Mouse (Mus musculus) lung, embryonic 15.5 days (tissue): Measurements from ENCODE around the gene Tmem128. TPM values are rescaled to one million over a fixed set of nuclear protein-coding genes. Genes with fewer than 3 reads are reported as not detected.
A peak's percentile ranks its signal among the peaks of the same experiment; 100 is the strongest.

ENCODE experiments used
- ATAC-seq: fragments of 200-750 bp; cut with Nextera tagmentation; 2 replicates; pipeline ENCODE4 v1.8.0; 2017; ENCODE audit warnings: moderate number of reproducible peaks, borderline replicate concordance; ENCODE audit not compliant: low FRiP score, low TSS enrichment; ENCODE audit errors: extremely low read depth
- H3K27ac ChIP-seq: fragments of 300-500 bp; sonication (generic); 2 replicates; pipeline ENCODE4 v1.5.1; 2015; ENCODE audit warnings: moderate library complexity, mild to moderate bottlenecking, inconsistent platforms
- H3K27me3 ChIP-seq: fragments of 300-500 bp; sonication (generic); 2 replicates; pipeline ENCODE4 v1.6.1; 2015; ENCODE audit warnings: inconsistent platforms
- H3K36me3 ChIP-seq: fragments of 300-500 bp; sonication (generic); 2 replicates; pipeline ENCODE4 v1.6.1; 2015; ENCODE audit warnings: inconsistent platforms
- H3K4me1 ChIP-seq: fragments of 300-500 bp; sonication (generic); 2 replicates; pipeline ENCODE4 v1.6.1; 2015; ENCODE audit warnings: inconsistent platforms
- H3K4me2 ChIP-seq: fragments of 300-500 bp; sonication (generic); 2 replicates; pipeline ENCODE4 v1.6.1; 2015; ENCODE audit warnings: inconsistent platforms, mild to moderate bottlenecking, moderate library complexity
- H3K4me3 ChIP-seq: fragments of 300-500 bp; sonication (generic); 2 replicates; pipeline ENCODE4 v1.5.1; 2015; ENCODE audit warnings: mild to moderate bottlenecking, inconsistent platforms
- H3K9ac ChIP-seq: fragments of 300-500 bp; sonication (generic); 2 replicates; pipeline ENCODE4 v1.6.1; 2015; ENCODE audit warnings: inconsistent platforms
- H3K9me3 ChIP-seq: fragments of 300-500 bp; sonication (generic); 2 replicates; pipeline ENCODE4 v1.6.1; 2016; ENCODE audit warnings: inconsistent platforms
- WGBS: fragments of 180-500 bp; shearing (Covaris S2); methylation state at CpG from one replicate; pipeline ENCODE4 v1.1.7; 2015; 5-methylcytosine and 5-hydroxymethylcytosine counted together
- polyA plus RNA-seq: library from polyadenylated mRNA; unstranded; fragments of >200 nt; fragmentation: Nextera tagmentation; extraction: Ambion mirVana; gene quantifications from 2 replicates; pipeline ENCODE4 v1.2.1, GENCODE M21; 2015

Gene Tmem128
- polyA plus RNA-seq: 80.4 and 81.1 TPM in 2 replicates

GRCm38 (mm10) chr5:38260107-38260682 is at the start of gene Tmem128:
Tmem128 (plus strand) TSS chr5:38260185.
- peak within 1 kb of the TSS; percentile 68 for H3K9ac ChIP-seq
- H3K27ac ChIP-seq: peak within 1 kb of the TSS; percentile 89
- H3K27me3 ChIP-seq: no peaks in the 10 kb centered on the region
- peak; percentile 68; the same call in 1 of the 2 replicates for ATAC-seq
- H3K4me2 ChIP-seq: peak within 1 kb of the TSS; percentile 75
- under 1% methylated on average over 40 of the region's 40 CpGs for WGBS
- peaks cover 28% of the 10 kb centered on the region for H3K36me3 ChIP-seq
- H3K9me3 ChIP-seq: no peaks in the 10 kb centered on the region
- H3K4me3 ChIP-seq: peak within 1 kb of the TSS; percentile 82
- peaks cover 8% of the 10 kb centered on the region for H3K4me1 ChIP-seq

DNA sequence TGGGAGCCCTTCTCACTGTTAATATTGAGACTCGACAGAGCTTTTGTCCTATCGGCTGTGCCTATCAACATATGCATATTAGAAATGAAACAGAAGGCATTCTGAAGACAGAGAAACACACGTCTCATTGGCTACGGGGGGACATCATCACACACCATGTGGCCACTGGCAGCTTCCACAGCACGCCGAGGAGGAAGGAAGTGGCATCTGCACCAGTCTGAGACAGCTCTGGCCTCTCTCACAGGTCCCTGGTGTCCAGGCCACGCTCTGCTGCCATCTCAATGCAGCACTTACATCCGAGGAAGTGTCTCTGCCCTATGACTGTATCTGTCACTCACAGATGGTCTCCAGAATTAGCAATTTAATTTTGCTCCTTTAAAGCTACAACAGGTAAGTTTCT is 48.3 kb upstream of the Tmem128 start:
- Histone ChIP-seq H3K4me3 (no peak overlapping the region), H3K36me3 (peaks cover 40% of the 10 kb centered on the region), H3K27me3 (no peaks in the 10 kb centered on the region), H3K9me3 (no peaks in the 10 kb centered on the region), H3K4me1 (no peaks in the 10 kb centered on the region), H3K27ac (no peak overlapping the region), H3K9ac (no peak overlapping the region), H3K4me2 (no peak overlapping the region)
- no peak for ATAC-seq
- WGBS: 91% methylated on average over 8 of the region's 8 CpGs

DNA sequence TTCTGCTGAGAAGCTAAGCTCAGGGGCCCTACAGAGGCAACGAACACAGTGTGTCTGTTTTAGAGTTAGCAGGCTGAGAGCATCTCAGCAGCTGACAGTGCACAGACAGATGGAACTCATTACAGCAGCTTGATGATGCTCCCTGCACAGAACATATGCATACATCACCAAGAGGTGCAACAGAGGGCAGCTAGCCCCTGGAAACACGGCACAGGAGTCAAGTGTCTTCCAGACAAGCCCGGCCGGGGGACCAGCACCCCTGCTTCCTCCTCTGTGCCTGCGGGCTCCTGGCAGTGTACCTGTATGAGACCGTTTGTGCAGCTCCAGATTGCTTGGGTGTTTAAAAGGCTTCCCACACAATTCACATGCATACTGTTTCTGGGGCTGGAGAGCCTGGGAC is 47.0 kb upstream of the Tmem128 start:
- H3K36me3 ChIP-seq: peaks cover 40% of the 10 kb centered on the region

GRCm38 (mm10) chr5:38219771-38220307 is 40.1 kb upstream of the Tmem128 start:
- Histone ChIP-seq H3K27ac (peak overlapping the region; percentile 53; the same call in 1 of the 2 replicates), H3K36me3 (peaks cover 7% of the 10 kb centered on the region), H3K4me2 (peak overlapping the region; percentile 86), H3K4me1 (peaks cover 19% of the 10 kb centered on the region), H3K27me3 (no peaks in the 10 kb centered on the region), H3K4me3 (peak overlapping the region; percentile 95), H3K9ac (peak overlapping the region; percentile 87), H3K9me3 (no peaks in the 10 kb centered on the region)
- WGBS: under 1% methylated on average over 33 of the region's 35 CpGs
- ATAC-seq: peak; percentile 83

More for the DNA sequence above, 47.0 kb upstream of the Tmem128 start:
- Histone ChIP-seq H3K27me3 (no peaks in the 10 kb centered on the region), H3K4me3 (no peak overlapping the region), H3K27ac (no peak overlapping the region), H3K4me1 (no peaks in the 10 kb centered on the region), H3K4me2 (no peak overlapping the region), H3K9me3 (no peaks in the 10 kb centered on the region), H3K9ac (no peak overlapping the region)
- 86% methylated on average over 6 of the region's 6 CpGs for WGBS
- no peak for ATAC-seq

- H3K4me3 ChIP-seq: peak within 1 kb of the TSS; percentile 95
- peaks cover 19% of the 10 kb centered on the region for H3K4me1 ChIP-seq
- WGBS: 0% methylated on average over 55 of the region's 55 CpGs
- H3K36me3 ChIP-seq: peaks cover 10% of the 10 kb centered on the region
- peak within 1 kb of the TSS; percentile 87 for H3K9ac ChIP-seq
- peak; percentile 89 for ATAC-seq
- H3K27me3 ChIP-seq: no peaks in the 10 kb centered on the region
- no peaks in the 10 kb centered on the region for H3K9me3 ChIP-seq
- H3K4me2 ChIP-seq: peak within 1 kb of the TSS; percentile 86
- H3K27ac ChIP-seq: peak within 1 kb of the TSS; percentile 53; the same call in 1 of the 2 replicates
These were observed 39.6 kb upstream of the Tmem128 start, which contains the start of the genes Zbtb49 and Lyar for GRCm38 (mm10) chr5:38220328-38220912. Zbtb49 (minus strand) TSS chr5:38220457. Lyar (plus strand) TSS chr5:38220470.

DNA sequence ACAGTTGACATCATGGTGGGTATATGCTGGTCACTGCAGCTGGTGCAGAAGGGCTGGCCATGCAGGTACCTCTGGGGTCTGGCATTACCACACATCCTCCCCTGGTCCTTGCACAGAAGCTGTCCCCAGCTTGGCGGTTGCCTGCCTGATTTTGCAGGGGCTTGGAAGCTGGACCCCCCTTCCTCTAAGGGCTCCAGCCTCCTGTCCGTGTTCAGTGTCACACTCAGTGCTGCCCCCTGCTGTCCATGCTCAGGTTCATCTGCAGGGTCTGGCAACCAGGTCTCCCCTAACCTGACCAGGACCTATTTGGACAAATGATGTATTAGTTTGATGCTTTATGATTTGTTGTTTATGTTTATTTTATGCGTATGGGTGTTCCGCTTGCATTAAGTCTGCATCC is 24.6 kb upstream of the Tmem128 start:
- no peaks in the 10 kb centered on the region for H3K4me1 ChIP-seq
- H3K4me2 ChIP-seq: no peak overlapping the region
- no peak overlapping the region for H3K4me3 ChIP-seq
- H3K36me3 ChIP-seq: peaks cover 36% of the 10 kb centered on the region
- WGBS: 68% methylated on average over 4 of the region's 4 CpGs
- no peak overlapping the region for H3K9ac ChIP-seq
- ATAC-seq: no peak
- no peaks in the 10 kb centered on the region for H3K9me3 ChIP-seq
- H3K27me3 ChIP-seq: no peaks in the 10 kb centered on the region
- H3K27ac ChIP-seq: no peak overlapping the region

- Histone ChIP-seq H3K4me1 (no peaks in the 10 kb centered on the region), H3K4me3 (no peak overlapping the region), H3K27me3 (no peaks in the 10 kb centered on the region), H3K9ac (no peak overlapping the region), H3K36me3 (peaks cover 24% of the 10 kb centered on the region), H3K9me3 (no peaks in the 10 kb centered on the region), H3K27ac (no peak overlapping the region), H3K4me2 (no peak overlapping the region)
- WGBS: 95% methylated on average over 2 of the region's 2 CpGs
- ATAC-seq: no peak
These were observed 23.4 kb upstream of the Tmem128 start for GRCm38 (mm10) chr5:38236627-38237026.

GRCm38 (mm10) chr5:38240727-38241472 is 19.1 kb upstream of the Tmem128 start:
- no peak for ATAC-seq
- WGBS: 35% methylated on average over 5 of the region's 5 CpGs

DNA sequence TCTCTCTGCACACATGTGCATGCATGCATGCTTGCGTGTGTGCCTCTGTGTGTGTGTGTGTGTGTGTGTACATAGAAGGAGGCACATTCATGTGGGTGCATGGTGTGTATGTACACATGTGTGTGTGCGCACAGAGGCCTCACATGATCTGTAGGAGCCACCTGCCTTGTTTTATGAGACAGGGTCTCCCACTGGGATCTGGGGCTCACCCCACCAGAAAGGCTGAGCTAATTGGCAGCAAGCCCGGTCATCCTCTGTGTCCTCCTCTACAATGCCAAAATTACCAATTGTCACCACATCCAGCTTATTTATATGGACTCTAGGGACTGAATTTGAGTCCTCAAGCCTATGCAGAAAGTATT is 18.5 kb upstream of the Tmem128 start:
- Histone ChIP-seq H3K9ac (no peak overlapping the region), H3K4me1 (no peaks in the 10 kb centered on the region), H3K4me2 (no peak overlapping the region), H3K27ac (no peak overlapping the region), H3K4me3 (no peak overlapping the region), H3K36me3 (no peaks in the 10 kb centered on the region), H3K9me3 (no peaks in the 10 kb centered on the region), H3K27me3 (no peaks in the 10 kb centered on the region)
- WGBS: 79% methylated on average over 3 of the region's 3 CpGs
- no peak for ATAC-seq

More at GRCm38 (mm10) chr5:38240727-38241472, 19.1 kb upstream of the Tmem128 start:
- H3K4me1 ChIP-seq: no peaks in the 10 kb centered on the region
- no peak overlapping the region for H3K9ac ChIP-seq
- H3K4me3 ChIP-seq: no peak overlapping the region
- no peak overlapping the region for H3K4me2 ChIP-seq
- H3K36me3 ChIP-seq: no peaks in the 10 kb centered on the region
- no peaks in the 10 kb centered on the region for H3K9me3 ChIP-seq
- no peaks in the 10 kb centered on the region for H3K27me3 ChIP-seq
- no peak overlapping the region for H3K27ac ChIP-seq

- Histone ChIP-seq H3K27ac (no peak overlapping the region), H3K36me3 (no peaks in the 10 kb centered on the region), H3K4me1 (no peaks in the 10 kb centered on the region), H3K4me3 (no peak overlapping the region), H3K9ac (no peak overlapping the region), H3K4me2 (no peak overlapping the region), H3K27me3 (no peaks in the 10 kb centered on the region), H3K9me3 (no peaks in the 10 kb centered on the region)
- no peak for ATAC-seq
- WGBS: 77% methylated on average over 6 of the region's 6 CpGs
These were observed 18.0 kb upstream of the Tmem128 start for GRCm38 (mm10) chr5:38241966-38242365.

DNA sequence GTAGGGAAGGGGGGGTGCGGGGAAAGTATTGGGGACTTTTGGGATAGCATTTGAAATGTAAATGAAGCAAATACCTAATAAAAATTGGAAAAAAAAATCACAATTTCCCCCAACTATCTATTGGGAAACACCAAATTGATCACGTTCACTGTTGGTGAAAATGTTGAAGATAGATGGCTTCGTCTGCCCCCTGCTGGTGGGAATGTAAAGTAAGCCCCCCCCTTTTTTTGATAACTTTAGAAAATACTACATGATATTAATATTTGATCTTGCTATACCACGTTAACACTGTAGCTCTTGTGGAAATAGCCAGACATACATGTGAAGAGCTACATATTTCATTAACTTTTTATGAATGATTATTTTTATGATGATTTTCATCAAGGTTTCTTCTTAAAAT is 4.8 kb upstream of the Tmem128 start:
- Histone ChIP-seq H3K9ac (no peak overlapping the region), H3K27ac (no peak overlapping the region), H3K4me2 (no peak overlapping the region), H3K9me3 (no peaks in the 10 kb centered on the region), H3K4me1 (no peaks in the 10 kb centered on the region), H3K36me3 (no peaks in the 10 kb centered on the region), H3K27me3 (no peaks in the 10 kb centered on the region), H3K4me3 (no peak overlapping the region)
- 45% methylated on average over 4 of the region's 4 CpGs for WGBS
- no peak for ATAC-seq

DNA sequence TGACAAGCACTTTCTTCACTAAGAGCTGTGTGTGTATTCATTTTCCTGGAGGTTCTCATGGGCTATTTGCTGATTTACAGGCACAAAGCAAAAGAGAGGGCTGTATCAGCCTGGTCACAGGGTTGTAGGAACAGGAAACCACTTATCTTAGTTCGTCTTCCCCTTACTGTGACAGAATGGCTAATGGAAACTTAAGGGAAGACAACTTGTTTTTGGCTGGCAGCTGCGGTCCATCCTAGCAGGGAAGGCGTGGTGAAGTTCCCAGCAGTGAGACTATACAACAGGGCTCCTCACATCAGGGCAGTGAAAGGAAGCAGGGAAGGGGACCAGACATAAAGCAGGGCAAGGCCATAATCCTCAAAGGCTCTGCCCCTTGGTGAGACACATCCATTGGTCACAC is 4.3 kb upstream of the Tmem128 start:
- H3K4me1 ChIP-seq: no peaks in the 10 kb centered on the region
- H3K27ac ChIP-seq: no peak overlapping the region
- no peaks in the 10 kb centered on the region for H3K9me3 ChIP-seq
- ATAC-seq: no peak
- WGBS: 67% methylated on average over 3 of the region's 3 CpGs
- no peak overlapping the region for H3K4me2 ChIP-seq
- H3K36me3 ChIP-seq: no peaks in the 10 kb centered on the region
- H3K27me3 ChIP-seq: no peaks in the 10 kb centered on the region
- H3K9ac ChIP-seq: no peak overlapping the region
- no peak overlapping the region for H3K4me3 ChIP-seq
